Mouse (Mus musculus) forebrain, embryonic 15.5 days (tissue): Measurements from ENCODE around the gene Vgll4. TPM values are rescaled to one million over a fixed set of nuclear protein-coding genes. Genes with fewer than 3 reads are reported as not detected.
A peak's percentile ranks its signal among the peaks of the same experiment; 100 is the strongest.

Experiments
- ATAC-seq: fragments of 200-750 bp; cut with Nextera tagmentation; replicated peaks from 2 replicates; pipeline ENCODE4 v1.8.0; 2017; ENCODE audit warnings: mild to moderate bottlenecking, moderate TSS enrichment, moderate library complexity
- H3K27ac ChIP-seq: fragments of 300-500 bp; sonication (generic); replicated peaks from 2 replicates; pipeline ENCODE4 v1.5.1; 2015; ENCODE audit warnings: mild to moderate bottlenecking, inconsistent platforms
- H3K27me3 ChIP-seq: fragments of 300-500 bp; sonication (generic); 2 replicates; pipeline ENCODE4 v1.6.1; 2015; ENCODE audit warnings: inconsistent platforms
- H3K36me3 ChIP-seq: fragments of 300-500 bp; sonication (generic); 2 replicates; pipeline ENCODE4 v1.6.1; 2015; ENCODE audit warnings: mild to moderate bottlenecking, inconsistent platforms
- H3K4me1 ChIP-seq: fragments of 300-500 bp; sonication (generic); 2 replicates; pipeline ENCODE4 v1.6.1; 2015; ENCODE audit warnings: inconsistent platforms
- H3K4me2 ChIP-seq: fragments of 300-500 bp; sonication (generic); replicated peaks from 2 replicates; pipeline ENCODE4 v1.6.1; 2015; ENCODE audit warnings: mild to moderate bottlenecking, inconsistent platforms
- H3K4me3 ChIP-seq: fragments of 300-500 bp; sonication (generic); 2 replicates; pipeline ENCODE4 v1.5.1; 2015; ENCODE audit warnings: mild to moderate bottlenecking, inconsistent platforms
- H3K9ac ChIP-seq: fragments of 300-500 bp; sonication (generic); replicated peaks from 2 replicates; pipeline ENCODE4 v1.6.1; 2015; ENCODE audit warnings: mild to moderate bottlenecking, inconsistent platforms
- H3K9me3 ChIP-seq: fragments of 300-500 bp; sonication (generic); 2 replicates; pipeline ENCODE4 v1.6.1; 2016; ENCODE audit warnings: inconsistent platforms
- WGBS: fragments of 180-500 bp; shearing (Covaris S2); methylation state at CpG from one replicate; pipeline ENCODE4 v1.1.7; 2015; ENCODE audit warnings: mixed read lengths; 5-methylcytosine and 5-hydroxymethylcytosine counted together
- polyA plus RNA-seq: library from polyadenylated mRNA; unstranded; fragments of >200 nt; fragmentation: Nextera tagmentation; extraction: Ambion mirVana; gene quantifications from 2 replicates; pipeline ENCODE4 v1.2.1, GENCODE M21; 2015

Gene Vgll4
- polyA plus RNA-seq, 1 experiment from 2014 or later, result 83.1 TPM

DNA sequence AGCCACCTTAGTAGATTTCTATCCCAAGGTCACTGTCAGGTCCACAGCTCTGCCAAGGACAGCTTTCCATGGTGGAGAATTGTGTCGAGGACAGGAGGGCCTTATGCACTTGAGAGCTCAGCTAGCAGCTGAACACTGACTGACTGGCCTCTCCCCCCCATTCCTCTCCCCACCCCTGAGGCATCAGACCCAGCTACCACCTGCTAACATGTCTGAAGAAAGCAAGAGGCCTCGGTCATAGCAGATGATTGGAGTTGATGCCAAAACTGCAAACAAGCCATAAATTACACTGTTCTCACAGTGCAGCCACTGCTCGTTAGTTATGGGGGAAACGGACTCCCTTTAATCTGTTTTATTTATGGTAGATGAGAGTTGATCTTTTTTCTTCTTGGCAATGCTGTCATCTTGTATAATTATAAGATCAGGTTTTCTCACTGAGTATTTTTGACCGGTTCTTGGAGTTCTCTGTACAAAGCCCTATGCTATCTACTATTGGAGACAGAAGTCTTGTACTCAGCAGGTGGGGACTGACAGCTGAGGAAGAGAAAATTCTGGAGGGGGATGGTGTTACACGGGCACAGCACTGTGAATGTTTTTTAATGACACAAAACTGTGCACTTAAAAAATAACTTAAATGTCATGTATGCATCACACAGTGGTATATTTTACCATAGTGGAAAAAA is 155.5 kb downstream of the Vgll4 start:
- no peaks in the 10 kb centered on the region for H3K9me3 ChIP-seq
- H3K4me1 ChIP-seq, result peaks cover 44% of the 10 kb centered on the region
- ATAC-seq, result peak; percentile 33; the same call in 1 of the 2 replicates
- H3K27ac ChIP-seq, result peak overlapping the region; percentile 52; the same call in 1 of the 2 replicates
- no peaks in the 10 kb centered on the region for H3K36me3 ChIP-seq
- H3K4me2 ChIP-seq, result no peak overlapping the region
- no peak overlapping the region for H3K4me3 ChIP-seq
- no peaks in the 10 kb centered on the region for H3K27me3 ChIP-seq
- H3K9ac ChIP-seq, result no peak overlapping the region
- WGBS, result 30% methylated on average over 6 of the region's 6 CpGs

DNA sequence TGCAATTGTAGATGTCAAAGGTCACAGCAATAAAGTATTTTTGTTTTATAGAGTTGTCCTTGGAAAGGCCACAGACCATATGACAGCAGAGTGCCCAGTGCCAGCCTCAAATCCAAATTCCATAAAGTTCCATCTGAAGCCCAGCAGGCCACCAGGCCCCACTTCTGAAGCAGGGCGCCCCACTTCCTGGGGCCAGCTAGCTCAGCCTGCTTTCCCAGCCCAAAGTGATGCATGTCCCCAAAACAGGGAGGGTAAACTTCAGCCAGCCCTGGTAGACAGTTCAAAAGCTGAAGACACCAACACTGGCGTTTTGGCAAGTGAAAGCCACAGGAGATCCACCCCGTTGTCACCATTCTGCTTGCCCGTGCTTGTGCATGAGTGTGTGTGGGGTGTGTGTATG is 157.0 kb downstream of the Vgll4 start:
- Histone ChIP-seq H3K4me1 (peaks cover 40% of the 10 kb centered on the region), H3K9ac (no peak overlapping the region), H3K27me3 (no peaks in the 10 kb centered on the region), H3K36me3 (no peaks in the 10 kb centered on the region), H3K4me3 (no peak overlapping the region), H3K4me2 (no peak overlapping the region), H3K9me3 (no peaks in the 10 kb centered on the region), H3K27ac (peak overlapping the region; percentile 6; the same call in 1 of the 2 replicates)
- 82% methylated on average over 4 of the region's 4 CpGs for WGBS
- no peak for ATAC-seq

DNA sequence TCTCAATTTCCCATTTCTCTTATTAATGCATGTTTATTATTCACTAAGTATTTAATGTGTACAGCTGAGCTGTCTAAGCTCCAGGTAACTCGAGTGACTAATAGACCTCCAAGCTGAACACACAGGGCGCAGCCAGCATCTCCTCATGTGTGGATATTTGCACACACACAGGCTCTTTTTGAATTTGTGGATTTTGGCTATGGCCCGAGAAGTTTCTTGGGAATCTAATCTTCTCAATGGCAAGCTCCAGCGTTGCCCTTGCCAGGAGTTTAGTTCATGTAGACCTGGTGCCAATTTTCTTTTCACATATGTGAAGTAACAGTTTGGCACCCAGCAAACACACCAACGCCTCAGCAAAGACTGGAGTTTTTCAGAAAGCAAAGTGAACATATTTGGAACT is 157.5 kb downstream of the Vgll4 start:
- Histone ChIP-seq H3K27ac (peak overlapping the region; percentile 6; the same call in 1 of the 2 replicates), H3K4me1 (peaks cover 38% of the 10 kb centered on the region), H3K36me3 (no peaks in the 10 kb centered on the region), H3K4me3 (no peak overlapping the region), H3K9me3 (no peaks in the 10 kb centered on the region), H3K27me3 (no peaks in the 10 kb centered on the region), H3K9ac (no peak overlapping the region), H3K4me2 (no peak overlapping the region)
- 40% methylated on average over 5 of the region's 5 CpGs for WGBS
- ATAC-seq, result peak; percentile 60

Other genes starting within 250 kb of the Vgll4 start
- 61.2 and 68.0 TPM in 2 replicates for gene Tamm41, start 67.9 kb upstream of the Vgll4 start, polyA plus RNA-seq
- gene Syn2, start 164.9 kb upstream of the Vgll4 start, polyA plus RNA-seq, result 34.2 and 34.8 TPM in 2 replicates